Mouse (Mus musculus): ENCODE measurements around the gene Hes2. TPM values are rescaled to one million over a fixed set of nuclear protein-coding genes. Genes with fewer than 3 reads are reported as not detected.

Hes2 gene
- polyA plus RNA-seq, 1 experiment = 0.39 TPM

DNA sequence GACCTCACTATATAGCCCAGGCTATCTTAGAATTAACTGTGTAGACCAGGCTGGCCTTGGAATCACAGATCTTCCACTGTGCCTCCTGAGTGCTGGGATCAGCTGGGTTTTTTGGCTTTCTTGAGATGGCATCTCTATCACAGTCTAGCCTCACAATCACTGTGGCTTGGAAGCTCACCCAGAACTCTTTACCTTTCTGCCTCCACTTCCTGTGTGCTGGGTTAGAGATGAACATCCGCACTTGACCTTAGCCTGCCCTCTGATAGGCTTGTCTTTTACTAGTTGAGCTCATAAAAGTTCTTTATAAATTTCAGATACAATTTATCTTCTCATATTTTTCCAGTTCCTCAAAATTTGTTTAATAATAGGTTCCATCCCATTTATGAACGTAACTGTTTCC lies 30.0 kb downstream of the Hes2 start:
- Histone ChIP-seq H3K27ac (ENCODE audit: insufficient read depth, low read length) (no peak overlapping the region), H3K36me3 (ENCODE audit: control insufficient read depth, insufficient read depth, low read length, poor library complexity, severe bottlenecking) (no peaks in the 10 kb centered on the region), H3K9me3 (replicated peaks; ENCODE audit: control insufficient read depth, insufficient read depth, low read length, poor library complexity, severe bottlenecking) (no peaks in the 10 kb centered on the region), H3K4me3 (ENCODE audit: low read depth, low read length) (no peak overlapping the region), H3K9ac (ENCODE audit: low read depth, poor library complexity, severe bottlenecking) (no peak overlapping the region), H3K4me1 (ENCODE audit: control insufficient read depth, insufficient read depth, low read length) (peaks cover 5% of the 10 kb centered on the region), H3K27me3 (ENCODE audit: control insufficient read depth, insufficient read depth, low read length, poor library complexity, severe bottlenecking) (no peaks in the 10 kb centered on the region)
- TF ChIP-seq CTCF (IDR thresholded peaks at IDR 0.05; ENCODE audit: low read depth, low read length) = no peak
- TF ChIP-seq POLR2A (IDR thresholded peaks at IDR 0.05; ENCODE audit: insufficient read depth, low read length) = no peak
- no peak for TF ChIP-seq EP300 (IDR thresholded peaks at IDR 0.05; ENCODE audit: insufficient read depth, low read depth, low read length)

DNA sequence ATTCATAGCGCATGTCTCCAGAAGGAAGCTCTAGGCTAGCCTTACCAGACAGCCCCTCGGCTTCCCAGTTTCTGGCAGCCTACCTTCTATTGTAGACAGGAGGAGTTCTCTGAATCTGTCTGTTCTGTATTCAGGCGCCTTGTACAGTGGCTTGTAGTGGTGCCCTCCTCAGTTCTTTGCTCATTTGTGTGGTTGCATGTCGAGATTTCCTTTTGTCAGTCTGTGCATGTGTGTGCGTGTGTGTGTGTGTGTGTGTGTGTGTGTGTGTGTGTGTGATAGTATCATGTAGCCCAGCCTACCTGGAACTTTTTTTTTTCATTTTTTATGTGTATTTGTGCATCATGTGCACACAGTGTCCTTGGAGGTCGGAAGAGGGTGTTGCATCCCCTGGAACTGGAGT lies 30.4 kb downstream of the Hes2 start:
- no peaks in the 10 kb centered on the region for H3K36me3 ChIP-seq (ENCODE audit: control insufficient read depth, insufficient read depth, low read length, poor library complexity, severe bottlenecking)
- no peaks in the 10 kb centered on the region for H3K9me3 ChIP-seq (replicated peaks; ENCODE audit: control insufficient read depth, insufficient read depth, low read length, poor library complexity, severe bottlenecking)
- no peak overlapping the region for H3K9ac ChIP-seq (ENCODE audit: low read depth, poor library complexity, severe bottlenecking)
- peaks cover 5% of the 10 kb centered on the region for H3K4me1 ChIP-seq (ENCODE audit: control insufficient read depth, insufficient read depth, low read length)
- TF ChIP-seq CTCF (IDR thresholded peaks at IDR 0.05; ENCODE audit: low read depth, low read length) (no peak), POLR2A (IDR thresholded peaks at IDR 0.05; ENCODE audit: insufficient read depth, low read length) (no peak), EP300 (IDR thresholded peaks at IDR 0.05; ENCODE audit: insufficient read depth, low read depth, low read length) (no peak)
- H3K27ac ChIP-seq (ENCODE audit: insufficient read depth, low read length) = no peak overlapping the region
- H3K4me3 ChIP-seq (ENCODE audit: low read depth, low read length) = no peak overlapping the region
- H3K27me3 ChIP-seq (ENCODE audit: control insufficient read depth, insufficient read depth, low read length, poor library complexity, severe bottlenecking) = no peaks in the 10 kb centered on the region

DNA sequence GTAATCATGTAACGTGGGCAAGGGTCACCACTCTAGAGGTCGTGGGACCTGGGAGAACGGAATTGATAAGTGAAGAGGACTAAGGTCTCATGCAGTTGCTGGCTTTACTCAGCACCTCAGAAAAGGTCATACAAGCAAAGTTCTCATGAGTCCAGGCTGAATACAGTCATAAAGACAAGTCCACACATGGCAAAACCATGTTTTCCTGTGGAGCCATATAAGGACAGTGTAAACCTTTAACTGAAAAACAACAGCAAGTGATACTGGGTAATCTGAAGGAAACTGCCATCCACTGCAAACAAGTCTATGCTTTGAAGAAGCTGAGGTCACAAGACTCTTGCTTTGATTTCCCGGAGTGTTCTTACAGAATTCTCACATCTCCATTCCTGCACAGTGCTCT lies 31.0 kb downstream of the Hes2 start:
- Histone ChIP-seq H3K9me3 (replicated peaks; ENCODE audit: control insufficient read depth, insufficient read depth, low read length, poor library complexity, severe bottlenecking) (no peaks in the 10 kb centered on the region), H3K36me3 (ENCODE audit: control insufficient read depth, insufficient read depth, low read length, poor library complexity, severe bottlenecking) (no peaks in the 10 kb centered on the region), H3K4me3 (ENCODE audit: low read depth, low read length) (no peak overlapping the region), H3K27ac (ENCODE audit: insufficient read depth, low read length) (no peak overlapping the region), H3K27me3 (ENCODE audit: control insufficient read depth, insufficient read depth, low read length, poor library complexity, severe bottlenecking) (no peaks in the 10 kb centered on the region), H3K4me1 (ENCODE audit: control insufficient read depth, insufficient read depth, low read length) (peaks cover 9% of the 10 kb centered on the region), H3K9ac (ENCODE audit: low read depth, poor library complexity, severe bottlenecking) (no peak overlapping the region)
- TF ChIP-seq POLR2A (IDR thresholded peaks at IDR 0.05; ENCODE audit: insufficient read depth, low read length) = no peak
- TF ChIP-seq CTCF (IDR thresholded peaks at IDR 0.05; ENCODE audit: low read depth, low read length) = no peak
- no peak for TF ChIP-seq EP300 (IDR thresholded peaks at IDR 0.05; ENCODE audit: insufficient read depth, low read depth, low read length)

DNA sequence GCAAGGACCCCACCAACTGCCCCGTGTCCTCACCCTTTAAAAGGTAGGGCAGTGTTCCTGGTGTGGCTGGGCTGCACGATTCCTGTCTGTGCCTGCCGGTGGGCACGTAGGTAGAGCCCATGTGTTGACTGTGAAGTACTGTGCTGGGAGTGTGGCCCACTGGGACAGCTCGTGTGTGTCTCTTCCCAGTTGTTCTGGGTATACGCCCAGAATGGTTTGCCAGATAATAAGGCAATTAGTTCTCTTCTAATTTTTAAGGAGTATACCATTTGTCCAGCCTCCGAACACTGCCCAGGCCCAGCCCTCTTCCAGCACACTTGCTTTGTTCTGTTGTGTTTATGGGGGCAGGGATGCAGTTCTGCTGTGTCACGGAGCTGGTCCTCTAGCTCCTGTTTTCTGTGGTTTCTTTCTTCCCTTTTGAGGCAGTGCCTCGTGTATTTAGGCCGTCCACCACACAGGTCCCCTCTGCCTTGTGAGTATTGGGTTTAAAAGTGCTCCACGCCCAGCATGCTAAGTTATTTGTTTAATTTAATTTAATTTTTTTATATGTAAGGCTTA lies 31.5 kb downstream of the Hes2 start:
- H3K27ac ChIP-seq (ENCODE audit: insufficient read depth, low read length) = no peak overlapping the region
- no peak overlapping the region for H3K4me3 ChIP-seq (ENCODE audit: low read depth, low read length)
- TF ChIP-seq POLR2A (IDR thresholded peaks at IDR 0.05; ENCODE audit: insufficient read depth, low read length) = no peak
- TF ChIP-seq EP300 (IDR thresholded peaks at IDR 0.05; ENCODE audit: insufficient read depth, low read depth, low read length) = no peak
- TF ChIP-seq CTCF (IDR thresholded peaks at IDR 0.05; ENCODE audit: low read depth, low read length) = no peak
- no peak overlapping the region for H3K9ac ChIP-seq (ENCODE audit: low read depth, poor library complexity, severe bottlenecking)
- peaks cover 11% of the 10 kb centered on the region for H3K4me1 ChIP-seq (ENCODE audit: control insufficient read depth, insufficient read depth, low read length)
- no peaks in the 10 kb centered on the region for H3K36me3 ChIP-seq (ENCODE audit: control insufficient read depth, insufficient read depth, low read length, poor library complexity, severe bottlenecking)
- no peaks in the 10 kb centered on the region for H3K9me3 ChIP-seq (replicated peaks; ENCODE audit: control insufficient read depth, insufficient read depth, low read length, poor library complexity, severe bottlenecking)
- H3K27me3 ChIP-seq (ENCODE audit: control insufficient read depth, insufficient read depth, low read length, poor library complexity, severe bottlenecking) = no peaks in the 10 kb centered on the region

DNA sequence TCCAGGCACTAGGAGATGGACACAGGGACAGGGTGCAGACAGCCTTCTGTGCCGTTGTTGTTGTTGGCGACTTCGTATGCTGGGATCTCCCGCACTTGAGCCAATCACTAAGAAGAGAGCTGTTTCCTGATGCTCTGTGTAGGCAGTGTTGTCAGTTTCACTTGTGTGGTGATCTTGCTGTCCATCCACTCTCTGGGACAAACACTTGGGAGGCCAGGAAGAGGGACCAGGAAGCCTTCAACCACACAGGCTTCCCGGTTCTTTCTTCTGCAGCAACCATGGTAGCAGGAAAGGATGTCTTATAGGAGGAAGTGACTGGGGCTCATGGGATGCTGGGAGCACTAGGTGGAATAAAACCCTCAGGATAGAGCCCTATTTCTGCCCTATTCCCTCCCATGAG lies 32.0 kb downstream of the Hes2 start:
- no peak overlapping the region for H3K9ac ChIP-seq (ENCODE audit: low read depth, poor library complexity, severe bottlenecking)
- H3K9me3 ChIP-seq (replicated peaks; ENCODE audit: control insufficient read depth, insufficient read depth, low read length, poor library complexity, severe bottlenecking) = no peaks in the 10 kb centered on the region
- no peak overlapping the region for H3K27ac ChIP-seq (ENCODE audit: insufficient read depth, low read length)
- peaks cover 12% of the 10 kb centered on the region for H3K4me1 ChIP-seq (ENCODE audit: control insufficient read depth, insufficient read depth, low read length)
- H3K4me3 ChIP-seq (ENCODE audit: low read depth, low read length) = no peak overlapping the region
- no peaks in the 10 kb centered on the region for H3K27me3 ChIP-seq (ENCODE audit: control insufficient read depth, insufficient read depth, low read length, poor library complexity, severe bottlenecking)
- no peaks in the 10 kb centered on the region for H3K36me3 ChIP-seq (ENCODE audit: control insufficient read depth, insufficient read depth, low read length, poor library complexity, severe bottlenecking)
- TF ChIP-seq POLR2A (IDR thresholded peaks at IDR 0.05; ENCODE audit: insufficient read depth, low read length) (no peak), EP300 (IDR thresholded peaks at IDR 0.05; ENCODE audit: insufficient read depth, low read depth, low read length) (no peak), CTCF (IDR thresholded peaks at IDR 0.05; ENCODE audit: low read depth, low read length) (no peak)

DNA sequence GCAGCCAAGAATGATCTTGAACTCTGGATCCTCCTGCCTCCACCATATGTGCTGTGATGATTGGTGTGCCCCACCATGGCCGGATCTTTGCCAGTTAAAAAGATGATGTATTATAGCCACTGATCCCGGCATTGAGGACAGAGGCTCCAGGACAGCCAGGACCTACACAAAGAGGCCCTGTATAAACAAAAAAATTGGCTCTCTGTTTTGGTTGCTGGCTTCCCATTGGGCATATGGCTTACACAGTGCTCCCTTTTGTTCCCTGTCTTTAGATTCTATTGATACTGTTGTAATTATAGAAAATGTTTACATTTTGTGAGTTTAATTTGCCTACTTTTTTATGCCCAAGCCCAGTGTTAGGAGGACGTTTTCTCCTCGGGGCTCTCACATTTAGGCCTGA lies 33.9 kb downstream of the Hes2 start:
- H3K27ac ChIP-seq (ENCODE audit: insufficient read depth, low read length) = no peak overlapping the region
- H3K4me1 ChIP-seq (ENCODE audit: control insufficient read depth, insufficient read depth, low read length) = peaks cover 12% of the 10 kb centered on the region
- H3K4me3 ChIP-seq (ENCODE audit: low read depth, low read length) = no peak overlapping the region
- no peaks in the 10 kb centered on the region for H3K36me3 ChIP-seq (ENCODE audit: control insufficient read depth, insufficient read depth, low read length, poor library complexity, severe bottlenecking)
- H3K27me3 ChIP-seq (ENCODE audit: control insufficient read depth, insufficient read depth, low read length, poor library complexity, severe bottlenecking) = no peaks in the 10 kb centered on the region
- H3K9me3 ChIP-seq (replicated peaks; ENCODE audit: control insufficient read depth, insufficient read depth, low read length, poor library complexity, severe bottlenecking) = no peaks in the 10 kb centered on the region
- H3K9ac ChIP-seq (ENCODE audit: low read depth, poor library complexity, severe bottlenecking) = no peak overlapping the region
- TF ChIP-seq EP300 (IDR thresholded peaks at IDR 0.05; ENCODE audit: insufficient read depth, low read depth, low read length) (no peak), CTCF (IDR thresholded peaks at IDR 0.05; ENCODE audit: low read depth, low read length) (no peak), POLR2A (IDR thresholded peaks at IDR 0.05; ENCODE audit: insufficient read depth, low read length) (no peak)
